Mouse (Mus musculus) ES-E14 (cell line): ENCODE results near the gene Hbq1b. TPM values are rescaled to one million over a fixed set of nuclear protein-coding genes. Genes with fewer than 3 reads are reported as not detected.

Experiments
- DNase-seq: peaks from one replicate; pipeline ENCODE4 v3.0.0-alpha.2; 2013; ENCODE audit warnings: low read depth, low spot score
- H3K27ac ChIP-seq: 2 replicates; pipeline ENCODE4 v1.5.1; 2012; ENCODE audit warnings: low read depth, mild to moderate bottlenecking, low read length, moderate library complexity, mixed read lengths; ENCODE audit not compliant: poor library complexity, insufficient read depth, severe bottlenecking
- H3K36me3 ChIP-seq: 2 replicates; pipeline ENCODE4 v1.6.1; 2012; ENCODE audit warnings: mild to moderate bottlenecking, low read length, moderate library complexity, mixed read lengths; ENCODE audit not compliant: control insufficient read depth, poor library complexity, insufficient read depth, severe bottlenecking
- H3K4me1 ChIP-seq, 2 experiments: fragments of 150-350 bp in 1 of 2; sonication (generic) in 1 of 2; 2 replicates each; pipeline ENCODE4 v1.6.1; 2012; ENCODE audit warnings: low read length in 2 of 2, mild to moderate bottlenecking in 1 of 2, mixed read lengths in 1 of 2; ENCODE audit not compliant: control insufficient read depth in 2 of 2, insufficient read depth in 2 of 2, poor library complexity in 1 of 2
- H3K4me3 ChIP-seq, 2 experiments: fragments of 150-350 bp in 1 of 2; sonication (generic) in 1 of 2; 2 replicates each; pipeline ENCODE4 v1.5.1; 2012; ENCODE audit warnings: low read length in 2 of 2, low read depth in 1 of 2, mild to moderate bottlenecking in 1 of 2, mixed read lengths in 1 of 2; ENCODE audit not compliant: insufficient read depth in 1 of 2, poor library complexity in 1 of 2, severe bottlenecking in 1 of 2
- H3K9ac ChIP-seq: 2 replicates; pipeline ENCODE4 v1.6.1; 2012; ENCODE audit warnings: low read depth, mild to moderate bottlenecking, low read length, mixed read lengths; ENCODE audit not compliant: poor library complexity, insufficient read depth, severe bottlenecking
- H3K9me3 ChIP-seq: fragments of 150-350 bp; sonication (generic); 2 replicates; pipeline ENCODE4 v1.6.1; 2012; ENCODE audit warnings: low read depth, mild to moderate bottlenecking, low read length; ENCODE audit not compliant: control insufficient read depth, insufficient read depth
- CHD2 ChIP-seq: IDR thresholded peaks from 2 replicates; pipeline ENCODE4 v1.6.1; 2014; ENCODE audit warnings: mild to moderate bottlenecking, low read depth, low read length, inconsistent platforms
- HCFC1 ChIP-seq: IDR thresholded peaks from 2 replicates; pipeline ENCODE4 v1.6.1; 2012; ENCODE audit warnings: low read length, inconsistent platforms, borderline replicate concordance; ENCODE audit not compliant: insufficient read depth
- MAFK ChIP-seq: IDR thresholded peaks from 2 replicates; pipeline ENCODE4 v1.6.1; 2014; ENCODE audit warnings: mild to moderate bottlenecking, low read depth, low read length, inconsistent platforms; ENCODE audit not compliant: insufficient read depth
- ZC3H11A ChIP-seq: IDR thresholded peaks from 2 replicates; pipeline ENCODE4 v1.6.1; 2012; ENCODE audit warnings: low read depth, mild to moderate bottlenecking, inconsistent platforms, low read length, borderline replicate concordance
- ZNF384 ChIP-seq: IDR thresholded peaks from 2 replicates; pipeline ENCODE4 v1.6.1; 2012; ENCODE audit warnings: low read depth, low read length, inconsistent platforms
- in situ Hi-C, 2 experiments: fragments of 600-800 bp; cut with MboI; formaldehyde crosslinking; loops; one replicate each; pipeline ENCODE4 v1.15.1; 2025; ENCODE audit warnings: low sequenced_read_pairs in 2 of 2, inconsistent platforms in 1 of 2; ENCODE audit not compliant: unreplicated experiment in 2 of 2
- total RNA-seq: library from RNA; depleted of rRNA; stranded (reverse); fragments of 300-350 nt; gene quantifications from 2 replicates; pipeline ENCODE4 v1.2.3, GENCODE M21; 2012

Gene Hbq1b
- total RNA-seq, 1 experiment = 0.80 TPM

DNA sequence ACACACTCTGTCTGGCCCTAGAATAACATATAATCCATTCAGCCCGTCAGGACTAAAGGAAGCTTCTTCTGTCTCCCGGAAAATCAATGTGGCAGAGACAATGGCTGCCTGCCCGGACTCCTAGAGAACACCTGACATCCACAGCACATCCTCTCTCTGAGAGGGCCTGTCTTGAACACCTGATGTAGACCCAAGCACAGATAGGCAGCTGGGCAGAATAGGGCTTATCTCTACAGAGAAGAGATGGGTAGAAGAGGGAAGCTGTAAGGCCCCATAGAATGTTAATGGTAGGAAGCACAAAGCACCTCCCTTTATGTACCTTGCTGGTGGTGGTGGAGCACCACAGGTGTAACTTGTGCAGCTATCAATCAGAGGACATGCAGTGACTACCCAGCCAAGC is 44.6 kb upstream of the Hbq1b start:
- in situ Hi-C loops = no loop called here
- Histone ChIP-seq H3K9ac (no peak overlapping the region), H3K4me3 (no peak overlapping the region), H3K27ac (no peak overlapping the region), H3K9me3 (no peaks in the 10 kb centered on the region), H3K4me1 (peaks cover 0 to 2% of the 10 kb centered on the region in 2 experiments; a peak in 1 of 4 replicates), H3K36me3 (peaks cover 4% of the 10 kb centered on the region; the same call in 1 of the 2 replicates)
- no peak for TF ChIP-seq MAFK
- TF ChIP-seq ZNF384 = no peak
- TF ChIP-seq ZC3H11A = no peak
- TF ChIP-seq HCFC1 = no peak
- no peak for TF ChIP-seq CHD2
- no peak for DNase-seq

- Histone ChIP-seq H3K4me3 (no peak overlapping the region), H3K4me1 (peaks cover 0 to 2% of the 10 kb centered on the region in 2 experiments; a peak in 1 of 4 replicates), H3K36me3 (peaks cover 10% of the 10 kb centered on the region; the same call in 1 of the 2 replicates), H3K9me3 (no peaks in the 10 kb centered on the region), H3K27ac (no peak overlapping the region), H3K9ac (no peak overlapping the region)
- 0 out of 2 replicates have a peak, but pooled peaks have one; percentile 65 for TF ChIP-seq MAFK
- TF ChIP-seq ZNF384 = no peak
- DNase-seq = no peak
- in situ Hi-C loops = no loop called here
Measured at GRCm38 (mm10) chr11:32243205-32243955, 43.4 kb upstream of the Hbq1b start.

DNA sequence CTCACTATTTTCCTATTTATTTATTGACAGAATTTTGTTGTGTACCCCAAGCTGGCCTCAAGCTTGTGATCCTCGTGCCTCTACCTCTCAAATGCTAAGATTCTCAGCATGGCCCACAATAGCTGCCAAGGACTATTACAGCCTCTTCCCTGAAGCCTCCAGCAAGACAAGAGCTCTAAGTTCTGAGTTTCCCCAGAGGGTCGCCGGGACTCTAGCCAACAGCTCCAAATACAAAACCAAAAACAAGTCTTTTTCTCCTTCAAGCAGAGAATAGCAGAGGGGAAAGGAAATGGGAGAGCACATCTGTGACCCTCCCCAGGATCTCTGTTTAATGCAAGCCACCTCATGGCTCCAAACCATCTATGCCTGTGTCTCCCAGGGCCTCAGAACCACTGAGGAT is 42.7 kb upstream of the Hbq1b start:
- no peak overlapping the region for H3K27ac ChIP-seq
- DNase-seq = no peak
- in situ Hi-C loops = no loop called here
- H3K9ac ChIP-seq = no peak overlapping the region
- H3K4me3 ChIP-seq = no peak overlapping the region
- H3K36me3 ChIP-seq = peaks cover 10% of the 10 kb centered on the region; the same call in 1 of the 2 replicates
- TF ChIP-seq CHD2 (no peak), ZC3H11A (no peak), ZNF384 (no peak), MAFK (no peak), HCFC1 (no peak)
- no peaks in the 10 kb centered on the region for H3K9me3 ChIP-seq
- H3K4me1 ChIP-seq = peaks cover 0 to 2% of the 10 kb centered on the region in 2 experiments; a peak in 1 of 4 replicates

- Histone ChIP-seq H3K36me3 (peaks cover 11% of the 10 kb centered on the region; the same call in 1 of the 2 replicates), H3K9ac (no peak overlapping the region), H3K4me3 (no peak overlapping the region), H3K27ac (no peak overlapping the region), H3K4me1 (peaks cover 0 to 2% of the 10 kb centered on the region in 2 experiments; a peak in 1 of 4 replicates), H3K9me3 (no peaks in the 10 kb centered on the region)
- in situ Hi-C loops = no loop called here
- TF ChIP-seq CHD2 = no peak
- TF ChIP-seq ZC3H11A = no peak
- TF ChIP-seq MAFK = no peak
- no peak for TF ChIP-seq ZNF384
- no peak for TF ChIP-seq HCFC1
- no peak for DNase-seq
Measured at GRCm38 (mm10) chr11:32244617-32245016, 42.1 kb upstream of the Hbq1b start.

DNA sequence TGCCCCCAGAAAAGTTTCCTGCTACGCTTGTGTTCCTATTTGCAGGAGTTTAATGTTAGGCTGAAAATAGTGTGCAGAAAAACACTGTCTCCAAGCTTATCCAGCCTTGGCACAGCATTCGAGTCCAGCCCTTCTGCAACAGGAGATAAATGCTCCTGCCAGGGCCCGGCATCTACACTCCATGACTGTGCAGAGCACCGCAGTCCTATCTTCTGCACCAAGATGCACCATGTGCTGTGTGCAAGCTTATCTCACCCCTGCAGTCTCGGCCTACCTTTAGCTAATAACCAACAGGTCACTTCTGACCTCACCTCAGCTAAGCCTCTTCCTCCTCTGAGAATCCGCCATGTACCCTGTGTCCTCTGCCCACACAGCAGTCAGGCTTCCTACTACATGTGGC is 41.2 kb upstream of the Hbq1b start:
- Histone ChIP-seq H3K9me3 (no peaks in the 10 kb centered on the region), H3K4me3 (no peak overlapping the region), H3K27ac (no peak overlapping the region), H3K36me3 (peaks cover 15% of the 10 kb centered on the region; the same call in 1 of the 2 replicates), H3K4me1 (peaks cover 0 to 2% of the 10 kb centered on the region in 2 experiments; a peak in 1 of 4 replicates), H3K9ac (no peak overlapping the region)
- TF ChIP-seq ZC3H11A (no peak), CHD2 (no peak), HCFC1 (no peak), MAFK (no peak), ZNF384 (no peak)
- DNase-seq = no peak
- in situ Hi-C loops = no loop called here
